Mouse (Mus musculus): Measurements from ENCODE around the gene Olfr629. TPM values are rescaled to one million over a fixed set of nuclear protein-coding genes. Genes with fewer than 3 reads are reported as not detected.

The Olfr629 gene
- total RNA-seq (2023), result not detected

GRCm38 (mm10) chr7:103744843-103745242 lies at the start of gene Olfr629:
Olfr629 (minus strand) TSS chr7:103744943.

GRCm38 (mm10) chr7:103791721-103792120 lies 47.0 kb upstream of the Olfr629 start, which contains the start of gene Olfr67:
Olfr67 (minus strand) TSS chr7:103791821.

GRCm38 (mm10) chr7:103779598-103779997 lies 34.9 kb upstream of the Olfr629 start, which contains the start of gene Olfr68:
Olfr68 (minus strand) TSS chr7:103779698.

GRCm38 (mm10) chr7:103771494-103771893 lies 26.8 kb upstream of the Olfr629 start, which contains the start of gene Olfr69:
Olfr69 (minus strand) TSS chr7:103771594.

GRCm38 (mm10) chr7:103757233-103757632 lies 12.5 kb upstream of the Olfr629 start, which contains the start of gene Olfr630:
Olfr630 (minus strand) TSS chr7:103757333.

GRCm38 (mm10) chr7:103730074-103730473 lies 14.7 kb downstream of the Olfr629 start, which contains the start of gene Olfr628:
Olfr628 (plus strand) TSS chr7:103730374.

GRCm38 (mm10) chr7:103714371-103714770 lies 30.4 kb downstream of the Olfr629 start, which contains the start of gene Olfr243:
Olfr243 (plus strand) TSS chr7:103714671.

Other genes with a start within 250 kb of the Olfr629 start
- not detected for gene Olfr609, start 246.9 kb downstream of the Olfr629 start, total RNA-seq (2023)
- gene Olfr610, start 232.8 kb downstream of the Olfr629 start, total RNA-seq (2023), result not detected
- not detected for gene Olfr611, start 224.1 kb downstream of the Olfr629 start, total RNA-seq (2023)
- not detected for gene Olfr612, start 202.2 kb downstream of the Olfr629 start, total RNA-seq (2023)
- not detected for gene Olfr613, start 196.9 kb downstream of the Olfr629 start, total RNA-seq (2023)
- not detected for gene Olfr615, start 188.9 kb downstream of the Olfr629 start, total RNA-seq (2023)
- not detected for gene Olfr616, start 175.8 kb downstream of the Olfr629 start, total RNA-seq (2023)
- not detected for gene Olfr617, start 171.9 kb downstream of the Olfr629 start, total RNA-seq (2023)
- not detected for gene Olfr618, start 154.8 kb downstream of the Olfr629 start, total RNA-seq (2023)
- not detected for gene Olfr619, start 144.4 kb downstream of the Olfr629 start, total RNA-seq (2023)
- not detected for gene Olfr620, start 132.4 kb downstream of the Olfr629 start, total RNA-seq (2023)
- not detected for gene Olfr622, start 102.2 kb downstream of the Olfr629 start, total RNA-seq (2023)
- not detected for gene Olfr623, start 81.2 kb downstream of the Olfr629 start, total RNA-seq (2023)
- gene Olfr624, start 73.8 kb downstream of the Olfr629 start, total RNA-seq (2023), result not detected
- gene Olfr625-ps1, start 62.2 kb downstream of the Olfr629 start, total RNA-seq (2023), result not detected
- not detected for gene Olfr243, start 30.3 kb downstream of the Olfr629 start, total RNA-seq (2023)
- gene Olfr628, start 14.6 kb downstream of the Olfr629 start, total RNA-seq (2023), result not detected
- not detected for gene Olfr630, start 12.4 kb upstream of the Olfr629 start, total RNA-seq (2023)
- gene Olfr69, start 26.7 kb upstream of the Olfr629 start, total RNA-seq (2023), result not detected
- gene Olfr68, start 34.8 kb upstream of the Olfr629 start, total RNA-seq (2023), result not detected
- not detected for gene Olfr67, start 46.9 kb upstream of the Olfr629 start, total RNA-seq (2023)
- gene Hbb-bt, start 69.1 kb upstream of the Olfr629 start, total RNA-seq (2023), result 10 to 100 TPM in 1 of 2 experiments, 1 to 10 TPM in 1; 1.7 to 18.8 TPM
- 100 to 1,000 TPM in 1 of 2 experiments, 10 to 100 TPM in 1; 19.6 to 139 TPM for gene Hbb-bs, start 83.2 kb upstream of the Olfr629 start, total RNA-seq (2023)
- not detected for gene Hbb-bh2, start 95.6 kb upstream of the Olfr629 start, total RNA-seq (2023)
- not detected for gene Hbb-bh1, start 98.2 kb upstream of the Olfr629 start, total RNA-seq (2023)
- gene Hbb-y, start 108.3 kb upstream of the Olfr629 start, total RNA-seq (2023), result not detected
- gene Olfr66, start 141.3 kb upstream of the Olfr629 start, total RNA-seq (2023), result not detected
- not detected for gene Olfr64, start 149.5 kb upstream of the Olfr629 start, total RNA-seq (2023)
- not detected for gene Olfr65, start 158.5 kb upstream of the Olfr629 start, total RNA-seq (2023)
- not detected for gene Olfr631, start 183.9 kb upstream of the Olfr629 start, total RNA-seq (2023)
- not detected for gene Olfr632, start 189.4 kb upstream of the Olfr629 start, total RNA-seq (2023)
- not detected for gene Olfr633, start 199.5 kb upstream of the Olfr629 start, total RNA-seq (2023)
- not detected for gene Olfr635, start 226.2 kb upstream of the Olfr629 start, total RNA-seq (2023)